Mouse (Mus musculus): ENCODE measurements at regions not wholly inside any gene's neighbourhood (a gene's known extent, or its start where the extent isn't known, plus 50 kb on each side); places are given as distances from the start of the nearest gene placed in this dataset.
A peak's percentile ranks its signal among the peaks of the same experiment; 100 is the strongest.

GRCm38 (mm10) chrX:15322207-15322839 lies 1111.4 kb downstream of the H2al1n start:
- ATAC-seq (replicated peaks; ENCODE audit: low FRiP score, poor library complexity, severe bottlenecking), result no peak

GRCm38 (mm10) chrX:15322958-15323357 lies 1112.0 kb downstream of the H2al1n start:
- ATAC-seq (replicated peaks; ENCODE audit: low FRiP score, poor library complexity, severe bottlenecking), result no peak

DNA sequence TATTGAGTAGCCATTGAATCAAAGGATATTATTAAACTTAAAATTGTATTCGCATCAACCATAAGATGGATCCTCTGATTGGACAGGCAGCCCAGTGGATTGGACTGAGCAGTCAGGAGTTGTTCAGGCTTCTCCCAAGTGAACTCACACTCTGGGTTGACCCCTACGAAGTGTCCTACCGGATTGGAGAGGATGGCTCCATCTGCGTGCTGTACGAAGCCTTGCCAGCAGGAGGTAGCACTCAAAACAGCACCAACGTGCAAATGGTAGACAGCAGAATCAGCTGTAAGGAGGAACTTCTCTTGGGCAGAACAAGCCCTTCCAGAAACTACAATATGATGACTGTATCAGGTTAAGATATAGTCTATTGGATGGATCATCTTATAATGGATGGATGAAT lies 1154.2 kb downstream of the H2al1n start:
- ATAC-seq (replicated peaks; ENCODE audit: low FRiP score, poor library complexity, severe bottlenecking), result peak; percentile 98
